Mouse (Mus musculus) spleen, postnatal 10 days (tissue): ENCODE measurements around the gene Kdm2b.
A peak's percentile ranks its signal among the peaks of the same experiment; 100 is the strongest.
"Not testable (repeated sequence)": the region's sequence is repeated elsewhere in the genome, so short reads cannot be mapped to it uniquely, and the experiment has no call there.

Experiments used
- DNase-seq, 2 experiments: peaks; one replicate each; pipeline ENCODE4 v3.0.0; 2021 to 2022; ENCODE audit warnings: low spot score in 2 of 2

Gene Kdm2b

GRCm38 (mm10) chr5:122974701-122975100 is 14.9 kb downstream of the Kdm2b start:
- not testable (repeated sequence) for DNase-seq

- no peak for DNase-seq
These were observed 17.5 kb downstream of the Kdm2b start for GRCm38 (mm10) chr5:122972116-122972515.

GRCm38 (mm10) chr5:122971438-122971837 is 18.2 kb downstream of the Kdm2b start:
- no peak for DNase-seq

GRCm38 (mm10) chr5:122970056-122970455 is 19.6 kb downstream of the Kdm2b start:
- no peak for DNase-seq

- peak; percentile 64 to 83 for DNase-seq
These were observed 21.3 kb downstream of the Kdm2b start for GRCm38 (mm10) chr5:122968322-122968721.

GRCm38 (mm10) chr5:122965427-122965826 is 24.2 kb downstream of the Kdm2b start:
- no peak for DNase-seq

GRCm38 (mm10) chr5:122964853-122965252 is 24.8 kb downstream of the Kdm2b start:
- no peak for DNase-seq

- no peak for DNase-seq
These were observed 27.7 kb downstream of the Kdm2b start for GRCm38 (mm10) chr5:122961905-122962304.

- no peak for DNase-seq
These were observed 30.2 kb downstream of the Kdm2b start for GRCm38 (mm10) chr5:122959391-122959790.

- no peak for DNase-seq
These were observed 33.6 kb downstream of the Kdm2b start for GRCm38 (mm10) chr5:122956059-122956458.

- peak; percentile 29 to 33 for DNase-seq
These were observed 37.5 kb downstream of the Kdm2b start for GRCm38 (mm10) chr5:122951913-122952641.

GRCm38 (mm10) chr5:122951056-122951912 is 38.3 kb downstream of the Kdm2b start:
- DNase-seq: peak in 1 of 2 experiments; percentile 55

- no peak for DNase-seq
These were observed 39.2 kb downstream of the Kdm2b start for GRCm38 (mm10) chr5:122950329-122950953.

GRCm38 (mm10) chr5:122949101-122949500 is 40.5 kb downstream of the Kdm2b start:
- DNase-seq: peak in 1 of 2 experiments; percentile 36

- DNase-seq: no peak
These were observed 42.1 kb downstream of the Kdm2b start for GRCm38 (mm10) chr5:122947534-122947933.

- no peak for DNase-seq
These were observed 50.9 kb downstream of the Kdm2b start for GRCm38 (mm10) chr5:122938676-122939075.

- DNase-seq: no peak
These were observed 51.6 kb downstream of the Kdm2b start for GRCm38 (mm10) chr5:122937958-122938540.

- no peak for DNase-seq
These were observed 52.6 kb downstream of the Kdm2b start for GRCm38 (mm10) chr5:122937031-122937430.

GRCm38 (mm10) chr5:122935810-122936209 is 53.8 kb downstream of the Kdm2b start:
- no peak for DNase-seq

- no peak for DNase-seq
These were observed 58.6 kb downstream of the Kdm2b start for GRCm38 (mm10) chr5:122930991-122931390.

GRCm38 (mm10) chr5:122928293-122928692 is 61.3 kb downstream of the Kdm2b start:
- no peak for DNase-seq

- peak in 1 of 2 experiments; percentile 32 for DNase-seq
These were observed 61.9 kb downstream of the Kdm2b start for GRCm38 (mm10) chr5:122927703-122928102.
